Mouse (Mus musculus): ENCODE results near the gene Lrrc43.

The Lrrc43 gene

GRCm38 (mm10) chr5:123514871-123515270 lies 25.8 kb downstream of the Lrrc43 start:
- intact Hi-C loops (cut with DNase I): no loop called here

GRCm38 (mm10) chr5:123520666-123521065 lies 31.6 kb downstream of the Lrrc43 start:
- intact Hi-C loops (cut with DNase I): loop anchor here (10.0 kb wide), 2 partner anchors 54 to 94 kb away; partner anchors contain the start of gene Vps33a

GRCm38 (mm10) chr5:123521621-123522020 lies 32.5 kb downstream of the Lrrc43 start:
- intact Hi-C loops (cut with DNase I): loop anchor here (10.0 kb wide), 2 partner anchors 53 to 93 kb away; partner anchors contain the start of gene Vps33a

- intact Hi-C loops (cut with DNase I): loop anchor here (10.0 kb wide), 2 partner anchors 53 to 93 kb away; partner anchors contain the start of gene Vps33a
These were observed 33.1 kb downstream of the Lrrc43 start for GRCm38 (mm10) chr5:123522166-123522565.

- intact Hi-C loops (cut with DNase I): loop anchor here (10.0 kb wide), 2 partner anchors 51 to 91 kb away; partner anchors contain the start of gene Vps33a
These were observed 34.7 kb downstream of the Lrrc43 start, which contains the start of gene Diablo for GRCm38 (mm10) chr5:123523692-123524392. Gene Diablo (minus strand): TSS chr5:123524176.

GRCm38 (mm10) chr5:123524393-123524750 lies 35.3 kb downstream of the Lrrc43 start:
- intact Hi-C loops (cut with DNase I): loop anchor here (10.0 kb wide), 2 partner anchors 50 to 90 kb away; partner anchors contain the start of gene Vps33a

- intact Hi-C loops (cut with DNase I): loop anchor here (10.0 kb wide), 2 partner anchors 50 to 90 kb away; partner anchors contain the start of gene Vps33a
These were observed 36.2 kb downstream of the Lrrc43 start, which contains the start of gene Gm49027 for GRCm38 (mm10) chr5:123525281-123525680. Gene Gm49027 (minus strand): TSS chr5:123525488.

GRCm38 (mm10) chr5:123525916-123526495 lies 36.9 kb downstream of the Lrrc43 start:
- intact Hi-C loops (cut with DNase I): loop anchor here (10.0 kb wide), 2 partner anchors 49 to 89 kb away; partner anchors contain the start of gene Vps33a

GRCm38 (mm10) chr5:123528641-123529040 lies 39.5 kb downstream of the Lrrc43 start:
- intact Hi-C loops (cut with DNase I): loop anchor here (10.0 kb wide), 2 partner anchors 46 to 86 kb away; partner anchors contain the start of gene Vps33a

GRCm38 (mm10) chr5:123530056-123530455 lies 41.0 kb downstream of the Lrrc43 start:
- intact Hi-C loops (cut with DNase I): no loop called here

- intact Hi-C loops (cut with DNase I): no loop called here
These were observed 44.7 kb downstream of the Lrrc43 start for GRCm38 (mm10) chr5:123533801-123534200.

GRCm38 (mm10) chr5:123555693-123556092 lies 66.6 kb downstream of the Lrrc43 start:
- intact Hi-C loops (cut with DNase I): no loop called here

- intact Hi-C loops (cut with DNase I): no loop called here
These were observed 67.3 kb downstream of the Lrrc43 start for GRCm38 (mm10) chr5:123556451-123556850.

Small RNA genes within 50 kb of the gene (microRNA-seq; reads per million reads assigned to microRNA genes)
- gene Mir7647: 1.5 to 1.7 reads per million in 2 experiments
